Mouse (Mus musculus): ENCODE data around the gene Mylpf. TPM values are rescaled to one million over a fixed set of nuclear protein-coding genes. Genes with fewer than 3 reads are reported as not detected.
A peak's percentile ranks its signal among the peaks of the same experiment; 100 is the strongest.
"Not testable (repeated sequence)": the region's sequence is repeated elsewhere in the genome, so short reads cannot be mapped to it uniquely, and the experiment has no call there.

The Mylpf gene
- 14.0 and 21.2 TPM in 2 replicates for polyA plus RNA-seq (2015; fragmentation: Nextera tagmentation; extraction: Ambion mirVana)

DNA sequence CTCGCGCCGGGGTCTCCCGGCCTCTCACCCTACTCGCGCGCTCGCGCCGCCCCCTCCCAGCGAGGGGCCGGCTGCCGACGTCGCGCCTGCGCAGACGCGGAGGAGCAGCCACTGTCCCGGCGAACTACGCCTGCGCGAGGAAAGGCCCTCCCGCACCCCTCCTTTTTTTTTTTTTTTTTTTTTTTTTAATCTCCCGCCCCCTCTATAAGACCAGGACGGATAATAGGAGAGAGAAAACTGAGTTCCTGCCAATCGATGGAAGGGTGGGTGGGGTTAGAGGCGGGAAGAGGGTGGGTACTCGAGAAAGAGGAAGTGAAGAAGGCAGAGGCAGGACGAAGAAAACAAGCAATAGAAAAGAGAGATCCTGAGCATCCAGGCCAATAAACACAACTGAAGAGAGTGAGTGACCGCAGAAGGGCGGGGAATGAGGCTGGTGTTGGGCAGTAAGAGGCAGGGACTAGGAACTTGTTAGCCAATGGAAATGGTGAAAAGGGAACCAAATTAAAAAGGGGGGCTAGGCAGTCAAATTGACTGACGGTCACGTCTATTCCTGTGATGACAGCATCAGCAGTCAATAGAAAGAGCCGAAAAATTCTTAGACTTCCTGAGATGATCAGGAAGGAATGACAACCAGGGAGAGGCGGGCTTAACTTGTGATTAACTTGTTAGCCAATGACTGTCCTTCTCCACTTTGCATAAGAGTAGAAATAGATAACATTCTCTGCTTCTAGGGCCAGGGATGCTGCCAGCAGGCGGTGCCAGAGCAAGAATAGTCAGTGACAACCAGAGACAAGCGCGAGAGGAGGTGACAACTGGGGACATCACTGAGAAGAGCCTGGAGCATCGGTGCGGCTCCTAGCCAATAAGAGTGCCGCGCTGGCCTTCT is at the start of gene Mylpf:
Gene Mylpf (plus strand): TSS at position 338 of the 886 bp plus-strand sequence.
- Histone ChIP-seq H3K4me3 (peak within 1 kb of the TSS; percentile 78), H3K4me2 (peak within 1 kb of the TSS; percentile 89), H3K9ac (peak within 1 kb of the TSS; percentile 93), H3K4me1 (peaks cover 25% of the 10 kb centered on the region), H3K9me3 (no peaks in the 10 kb centered on the region), H3K36me3 (peaks cover 4% of the 10 kb centered on the region; the same call in 1 of the 2 replicates), H3K27me3 (no peaks in the 10 kb centered on the region), H3K27ac (peak within 1 kb of the TSS; percentile 85)
- 2% methylated on average over 33 of the region's 44 CpGs for WGBS
- ATAC-seq (ENCODE audit: borderline replicate concordance, extremely low read depth, low FRiP score, low TSS enrichment): peak; percentile 94

- H3K27ac ChIP-seq: no peak overlapping the region
- ATAC-seq (ENCODE audit: borderline replicate concordance, extremely low read depth, low FRiP score, low TSS enrichment): no peak
- no peak overlapping the region for H3K4me2 ChIP-seq
- H3K9ac ChIP-seq: no peak overlapping the region
- H3K27me3 ChIP-seq: no peaks in the 10 kb centered on the region
- no peaks in the 10 kb centered on the region for H3K9me3 ChIP-seq
- H3K4me1 ChIP-seq: no peaks in the 10 kb centered on the region
- no peak overlapping the region for H3K4me3 ChIP-seq
- H3K36me3 ChIP-seq: no peaks in the 10 kb centered on the region
- 82% methylated on average over 5 of the region's 5 CpGs for WGBS
Observed at GRCm38 (mm10) chr7:127162546-127162945, 46.1 kb upstream of the Mylpf start.

- 70% methylated on average over 4 of the region's 4 CpGs for WGBS
- Histone ChIP-seq H3K9me3 (no peaks in the 10 kb centered on the region), H3K27ac (no peak overlapping the region), H3K27me3 (no peaks in the 10 kb centered on the region), H3K4me1 (no peaks in the 10 kb centered on the region), H3K9ac (no peak overlapping the region), H3K4me2 (no peak overlapping the region), H3K36me3 (no peaks in the 10 kb centered on the region), H3K4me3 (no peak overlapping the region)
- no peak for ATAC-seq (ENCODE audit: borderline replicate concordance, extremely low read depth, low FRiP score, low TSS enrichment)
Observed at GRCm38 (mm10) chr7:127164002-127164401, 44.7 kb upstream of the Mylpf start.

GRCm38 (mm10) chr7:127165607-127166493 is 42.8 kb upstream of the Mylpf start:
- ATAC-seq (ENCODE audit: borderline replicate concordance, extremely low read depth, low FRiP score, low TSS enrichment): no peak
- no peak overlapping the region for H3K27ac ChIP-seq
- H3K9me3 ChIP-seq: no peaks in the 10 kb centered on the region
- no peaks in the 10 kb centered on the region for H3K27me3 ChIP-seq
- no peaks in the 10 kb centered on the region for H3K4me1 ChIP-seq
- no peak overlapping the region for H3K4me3 ChIP-seq
- no peaks in the 10 kb centered on the region for H3K36me3 ChIP-seq
- H3K4me2 ChIP-seq: no peak overlapping the region
- WGBS: 74% methylated on average over 12 of the region's 12 CpGs
- H3K9ac ChIP-seq: no peak overlapping the region

GRCm38 (mm10) chr7:127166501-127166900 is 42.2 kb upstream of the Mylpf start:
- Histone ChIP-seq H3K9me3 (no peaks in the 10 kb centered on the region), H3K27ac (no peak overlapping the region), H3K36me3 (no peaks in the 10 kb centered on the region), H3K4me3 (no peak overlapping the region), H3K4me2 (no peak overlapping the region), H3K27me3 (no peaks in the 10 kb centered on the region), H3K9ac (no peak overlapping the region), H3K4me1 (no peaks in the 10 kb centered on the region)
- 70% methylated on average over 5 of the region's 5 CpGs for WGBS
- no peak for ATAC-seq (ENCODE audit: borderline replicate concordance, extremely low read depth, low FRiP score, low TSS enrichment)

DNA sequence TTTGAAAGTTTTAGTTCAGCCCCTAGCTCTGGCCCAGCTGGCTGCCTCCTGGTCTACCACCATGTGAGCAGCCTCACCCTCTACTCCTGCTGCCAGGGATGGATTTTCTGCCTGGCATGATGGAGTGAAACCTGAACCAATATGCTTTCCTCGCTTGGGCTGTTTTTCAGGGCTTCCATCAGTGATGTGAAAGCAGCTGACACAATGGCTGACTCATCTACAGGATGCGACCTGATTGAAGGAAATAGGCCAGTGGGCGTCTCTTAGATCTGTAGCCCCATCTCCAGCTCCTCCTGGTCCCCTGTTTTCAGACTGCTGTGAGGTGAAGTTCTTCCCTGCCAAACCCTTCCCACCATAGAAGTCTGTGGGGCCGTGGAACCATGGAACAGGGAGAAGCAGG is 31.8 kb upstream of the Mylpf start:
- H3K4me1 ChIP-seq: no peaks in the 10 kb centered on the region
- no peaks in the 10 kb centered on the region for H3K36me3 ChIP-seq
- WGBS: 71% methylated on average over 4 of the region's 4 CpGs
- H3K4me3 ChIP-seq: no peak overlapping the region
- H3K4me2 ChIP-seq: no peak overlapping the region
- no peak overlapping the region for H3K27ac ChIP-seq
- no peaks in the 10 kb centered on the region for H3K9me3 ChIP-seq
- no peaks in the 10 kb centered on the region for H3K27me3 ChIP-seq
- H3K9ac ChIP-seq: no peak overlapping the region
- no peak for ATAC-seq (ENCODE audit: borderline replicate concordance, extremely low read depth, low FRiP score, low TSS enrichment)

DNA sequence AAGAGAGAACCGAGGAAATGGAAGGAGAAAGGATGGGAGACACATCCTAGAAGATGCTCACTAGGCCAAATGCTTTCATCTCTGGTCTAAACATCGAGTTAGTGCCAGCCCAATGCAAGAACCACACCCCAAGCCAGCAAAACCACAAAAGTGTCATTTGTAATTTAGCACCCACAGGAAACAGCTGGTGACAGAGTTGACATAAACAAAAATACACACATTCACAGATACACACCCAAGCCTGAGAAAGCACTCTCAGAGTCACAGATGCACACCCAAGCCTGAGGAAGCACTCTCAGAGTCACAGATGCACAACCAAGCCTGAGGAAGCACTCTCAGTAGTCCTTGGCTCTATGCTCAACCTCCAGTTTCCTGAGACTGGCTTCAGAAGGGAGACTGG is 27.9 kb upstream of the Mylpf start:
- no peak overlapping the region for H3K4me3 ChIP-seq
- H3K4me2 ChIP-seq: no peak overlapping the region
- H3K9ac ChIP-seq: no peak overlapping the region
- no peaks in the 10 kb centered on the region for H3K4me1 ChIP-seq
- no peak for ATAC-seq (ENCODE audit: borderline replicate concordance, extremely low read depth, low FRiP score, low TSS enrichment)
- H3K9me3 ChIP-seq: no peaks in the 10 kb centered on the region
- no peak overlapping the region for H3K27ac ChIP-seq
- WGBS: 66% methylated on average over 2 of the region's 2 CpGs
- H3K36me3 ChIP-seq: no peaks in the 10 kb centered on the region
- no peaks in the 10 kb centered on the region for H3K27me3 ChIP-seq

DNA sequence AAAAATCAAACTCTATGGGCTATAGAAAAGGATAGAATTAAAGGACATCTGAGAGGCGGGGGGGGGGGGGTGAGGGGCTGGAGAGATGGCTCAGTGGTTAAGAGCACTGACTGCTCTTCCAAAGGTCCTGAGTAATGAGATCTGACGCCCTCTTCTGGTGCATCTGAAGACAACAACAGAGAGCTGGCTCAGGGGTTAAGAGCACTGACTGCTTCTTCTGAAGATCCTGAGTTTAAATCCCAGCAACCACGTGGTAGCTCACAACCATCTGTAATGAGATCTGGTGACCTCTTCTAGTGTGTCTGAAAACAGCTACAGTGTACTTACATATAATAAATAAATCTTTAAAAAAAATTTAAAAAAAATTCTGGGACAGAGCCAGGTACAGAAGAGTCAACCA is 27.0 kb upstream of the Mylpf start:
- WGBS: 29% methylated on average over 3 of the region's 3 CpGs
- not testable (repeated sequence) for H3K4me3 ChIP-seq

DNA sequence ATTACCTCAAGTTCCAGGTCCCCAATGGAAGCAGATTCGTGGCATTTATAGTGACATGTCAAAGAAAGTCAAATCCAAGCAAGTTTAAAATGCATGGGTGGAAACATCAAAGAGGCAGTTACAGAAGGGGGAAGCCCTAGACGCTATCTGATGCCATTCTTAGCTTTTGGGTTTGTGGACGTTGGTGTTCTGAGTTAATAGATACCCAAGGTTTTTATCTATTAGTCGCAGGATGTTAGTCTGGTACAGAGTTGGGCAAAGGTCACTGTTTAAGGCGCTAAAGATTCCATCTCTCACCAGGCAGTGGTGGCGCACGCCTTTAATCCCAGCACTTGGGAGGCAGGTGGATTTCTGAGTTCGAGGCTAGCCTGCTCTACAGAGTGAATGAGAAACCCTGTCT is 25.3 kb upstream of the Mylpf start:
- Histone ChIP-seq H3K9me3 (no peaks in the 10 kb centered on the region), H3K27ac (no peak overlapping the region), H3K36me3 (no peaks in the 10 kb centered on the region), H3K9ac (no peak overlapping the region), H3K27me3 (no peaks in the 10 kb centered on the region), H3K4me3 (no peak overlapping the region), H3K4me2 (no peak overlapping the region), H3K4me1 (no peaks in the 10 kb centered on the region)
- ATAC-seq (ENCODE audit: borderline replicate concordance, extremely low read depth, low FRiP score, low TSS enrichment): no peak
- 55% methylated on average over 8 of the region's 8 CpGs for WGBS

More for the DNA sequence above, 27.0 kb upstream of the Mylpf start:
- ATAC-seq (ENCODE audit: borderline replicate concordance, extremely low read depth, low FRiP score, low TSS enrichment); H3K4me2 ChIP-seq; H3K9ac ChIP-seq; H3K36me3 ChIP-seq; H3K9me3 ChIP-seq; H3K4me1 ChIP-seq; H3K27me3 ChIP-seq; H3K27ac ChIP-seq: not testable (repeated sequence)

- Histone ChIP-seq H3K9me3 (no peaks in the 10 kb centered on the region), H3K4me1 (no peaks in the 10 kb centered on the region), H3K27me3 (no peaks in the 10 kb centered on the region), H3K36me3 (no peaks in the 10 kb centered on the region), H3K9ac (no peak overlapping the region), H3K4me2 (no peak overlapping the region), H3K27ac (no peak overlapping the region), H3K4me3 (no peak overlapping the region)
- 71% methylated on average over 6 of the region's 6 CpGs for WGBS
- ATAC-seq (ENCODE audit: borderline replicate concordance, extremely low read depth, low FRiP score, low TSS enrichment): no peak
Observed at GRCm38 (mm10) chr7:127183828-127184227, 24.9 kb upstream of the Mylpf start.

GRCm38 (mm10) chr7:127184720-127185119 is 24.0 kb upstream of the Mylpf start:
- Histone ChIP-seq H3K36me3 (no peaks in the 10 kb centered on the region), H3K9ac (no peak overlapping the region), H3K4me1 (no peaks in the 10 kb centered on the region), H3K4me2 (no peak overlapping the region), H3K4me3 (no peak overlapping the region), H3K9me3 (no peaks in the 10 kb centered on the region), H3K27me3 (no peaks in the 10 kb centered on the region), H3K27ac (no peak overlapping the region)
- no peak for ATAC-seq (ENCODE audit: borderline replicate concordance, extremely low read depth, low FRiP score, low TSS enrichment)
- WGBS: 38% methylated on average over 1 of the region's 1 CpGs

DNA sequence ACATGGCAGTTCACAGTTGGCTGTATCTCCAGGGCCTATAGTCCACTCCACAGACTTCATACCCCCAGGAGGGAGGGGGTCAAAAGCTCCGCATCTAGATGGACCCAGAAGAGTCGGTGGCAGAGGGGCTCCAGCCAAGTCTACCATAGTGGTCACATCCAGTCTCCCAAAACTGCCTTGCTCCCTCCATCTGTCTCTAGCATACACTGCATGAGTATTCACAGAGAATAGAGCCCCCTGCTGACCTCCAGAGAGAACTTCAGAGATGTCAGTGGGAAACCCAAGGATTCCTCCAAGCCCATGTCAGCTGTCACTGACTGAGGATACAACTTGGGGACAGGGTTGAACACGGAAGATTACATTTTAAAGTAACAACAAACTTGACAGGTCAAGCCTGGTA is 23.1 kb upstream of the Mylpf start:
- Histone ChIP-seq H3K36me3 (no peaks in the 10 kb centered on the region), H3K4me1 (no peaks in the 10 kb centered on the region), H3K9ac (no peak overlapping the region), H3K4me2 (no peak overlapping the region), H3K9me3 (no peaks in the 10 kb centered on the region), H3K4me3 (no peak overlapping the region), H3K27ac (no peak overlapping the region), H3K27me3 (no peaks in the 10 kb centered on the region)
- no peak for ATAC-seq (ENCODE audit: borderline replicate concordance, extremely low read depth, low FRiP score, low TSS enrichment)
- 60% methylated on average over 3 of the region's 3 CpGs for WGBS
